Mouse (Mus musculus): ENCODE measurements around the gene Prkce. TPM values are rescaled to one million over a fixed set of nuclear protein-coding genes. Genes with fewer than 3 reads are reported as not detected.

Prkce gene
- polyA plus RNA-seq, 1 experiment from 2014 or later, result 3.1 TPM

DNA sequence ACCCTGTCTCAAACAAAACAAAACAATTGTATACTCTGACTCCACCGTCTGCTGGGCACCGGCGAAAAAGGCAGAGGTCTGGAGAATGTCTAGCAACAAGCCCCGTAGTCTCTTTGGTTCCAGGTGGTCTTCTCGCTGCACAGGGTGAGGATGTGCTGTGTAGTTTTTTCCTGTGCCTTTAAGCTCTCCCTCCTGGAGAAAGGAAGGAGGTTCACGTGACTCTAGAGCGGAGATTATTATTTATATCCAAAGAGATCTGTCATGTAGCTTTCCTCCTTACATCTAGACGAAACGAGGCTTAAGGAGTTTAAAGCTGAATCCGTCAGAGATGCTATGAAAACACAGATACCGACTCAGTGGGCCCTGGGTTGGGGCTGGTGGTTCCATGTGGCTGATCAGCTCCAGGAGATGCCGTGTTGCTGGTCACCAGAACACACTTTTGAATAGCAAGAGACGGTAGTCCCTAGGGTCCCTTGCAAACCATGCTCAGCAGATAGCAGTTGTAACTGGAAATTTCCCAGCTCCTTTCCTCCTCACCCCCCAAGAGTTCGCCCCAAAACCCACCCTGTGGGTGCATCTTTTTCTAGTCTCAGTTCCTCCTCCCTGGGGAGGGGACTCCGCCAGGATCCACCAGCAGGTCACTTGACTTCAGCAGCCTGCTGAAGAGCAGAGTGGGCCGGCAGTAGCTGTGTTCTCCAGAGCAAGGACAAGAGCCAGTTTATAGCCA is 196.9 kb downstream of the Prkce start:
- Histone ChIP-seq H3K36me3 (replicated peaks) (no peaks in the 10 kb centered on the region), H3K27ac (no peak overlapping the region), H3K4me3 (no peak overlapping the region), H3K4me1 (peaks cover 18% of the 10 kb centered on the region), H3K27me3 (ENCODE audit: poor library complexity, severe bottlenecking) (no peaks in the 10 kb centered on the region), H3K9me3 (no peaks in the 10 kb centered on the region)
- WGBS, result 87% methylated on average over 16 of the region's 16 CpGs
- DNase-seq (ENCODE audit: extremely low spot score, low spot score), result no peak

DNA sequence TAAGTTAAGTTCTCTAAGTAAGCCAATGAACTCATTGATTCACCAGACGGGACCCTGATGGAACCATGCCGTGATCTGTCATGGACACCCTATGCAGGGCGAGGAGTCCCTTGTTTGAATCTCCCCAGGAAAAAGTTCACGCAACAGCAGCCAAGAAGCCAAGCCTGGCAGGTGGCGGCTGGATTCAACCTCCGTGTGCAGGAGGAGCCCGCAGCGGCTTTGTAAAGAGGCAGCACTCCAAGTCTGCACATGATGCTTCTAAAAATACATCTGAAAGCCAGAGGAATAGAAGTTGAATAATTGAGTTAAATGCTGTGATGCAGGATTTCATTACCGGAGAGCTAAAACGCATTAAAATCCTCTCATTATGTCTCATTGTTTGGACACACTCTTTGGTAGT is 199.3 kb downstream of the Prkce start:
- no peaks in the 10 kb centered on the region for H3K36me3 ChIP-seq (replicated peaks)
- H3K9me3 ChIP-seq, result no peaks in the 10 kb centered on the region
- peaks cover 35% of the 10 kb centered on the region for H3K4me1 ChIP-seq
- WGBS, result 81% methylated on average over 10 of the region's 10 CpGs
- H3K27ac ChIP-seq, result no peak overlapping the region
- DNase-seq (ENCODE audit: extremely low spot score, low spot score), result no peak
- no peak overlapping the region for H3K4me3 ChIP-seq
- H3K27me3 ChIP-seq (ENCODE audit: poor library complexity, severe bottlenecking), result no peaks in the 10 kb centered on the region

GRCm38 (mm10) chr17:86367676-86368075 is 200.1 kb downstream of the Prkce start:
- no peak overlapping the region for H3K4me3 ChIP-seq
- no peak for DNase-seq (ENCODE audit: extremely low spot score, low spot score)
- 62% methylated on average over 7 of the region's 7 CpGs for WGBS
- H3K36me3 ChIP-seq (replicated peaks), result no peaks in the 10 kb centered on the region
- H3K27me3 ChIP-seq (ENCODE audit: poor library complexity, severe bottlenecking), result no peaks in the 10 kb centered on the region
- peaks cover 35% of the 10 kb centered on the region for H3K4me1 ChIP-seq
- no peaks in the 10 kb centered on the region for H3K9me3 ChIP-seq
- no peak overlapping the region for H3K27ac ChIP-seq

DNA sequence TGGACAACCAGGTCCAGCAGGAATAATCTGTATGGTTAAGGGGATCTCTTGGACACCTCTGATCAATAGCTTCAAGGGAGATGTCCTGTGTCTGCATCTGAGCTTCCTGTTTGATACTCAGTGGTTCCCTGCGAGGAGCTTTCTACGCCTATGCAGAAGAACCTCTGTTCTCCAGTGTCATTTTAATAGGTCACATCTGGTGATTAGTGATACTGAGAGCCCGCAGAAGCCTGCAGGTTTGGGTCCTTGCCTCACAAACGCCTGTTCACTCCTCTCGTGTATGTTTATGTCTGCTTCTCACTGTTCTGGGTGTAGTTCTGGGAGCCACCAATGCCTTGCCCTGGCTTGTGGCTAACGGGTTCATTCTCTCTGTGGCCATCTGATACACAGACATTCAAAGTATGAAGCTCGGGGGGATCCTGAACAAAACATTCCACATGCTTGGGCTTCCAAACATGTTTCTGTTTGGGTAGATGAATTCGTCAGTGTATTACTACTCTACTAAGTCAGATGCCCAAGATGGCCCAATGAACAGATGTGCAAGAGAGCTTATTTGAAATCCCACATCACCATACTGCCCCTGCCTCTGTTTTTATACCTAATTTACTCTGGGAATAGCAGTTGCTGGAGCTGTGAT is 202.6 kb downstream of the Prkce start:
- WGBS, result 78% methylated on average over 8 of the region's 8 CpGs
- H3K36me3 ChIP-seq (replicated peaks), result no peaks in the 10 kb centered on the region
- no peaks in the 10 kb centered on the region for H3K9me3 ChIP-seq
- no peak for DNase-seq (ENCODE audit: extremely low spot score, low spot score)
- H3K4me1 ChIP-seq, result peaks cover 31% of the 10 kb centered on the region
- H3K27me3 ChIP-seq (ENCODE audit: poor library complexity, severe bottlenecking), result no peaks in the 10 kb centered on the region
- H3K4me3 ChIP-seq, result no peak overlapping the region
- H3K27ac ChIP-seq, result no peak overlapping the region

DNA sequence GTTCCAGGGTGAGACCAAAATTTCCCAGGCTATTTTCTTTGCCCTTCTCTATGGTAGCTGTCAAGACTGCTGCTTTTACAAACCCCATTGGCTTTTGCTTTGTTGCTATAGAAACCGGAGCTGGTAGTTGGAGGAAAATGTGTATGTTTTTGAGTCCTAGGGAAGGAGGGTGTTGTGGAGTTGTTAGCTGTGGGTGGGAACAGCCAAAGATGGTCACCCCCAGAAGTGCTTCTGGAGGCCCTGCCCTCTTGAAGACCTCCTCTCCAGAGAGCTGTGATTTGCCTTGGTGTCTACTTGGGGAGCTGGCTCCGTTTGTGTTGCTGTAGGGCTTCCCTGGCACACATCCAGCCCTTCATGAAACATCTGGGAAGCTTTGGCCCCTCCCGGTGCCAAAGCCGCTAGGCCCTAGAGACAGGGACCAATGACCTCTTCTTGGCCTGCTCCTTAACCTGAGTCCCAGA is 203.5 kb downstream of the Prkce start:
- Histone ChIP-seq H3K4me3 (no peak overlapping the region), H3K4me1 (peaks cover 31% of the 10 kb centered on the region), H3K9me3 (no peaks in the 10 kb centered on the region), H3K27ac (no peak overlapping the region), H3K27me3 (ENCODE audit: poor library complexity, severe bottlenecking) (no peaks in the 10 kb centered on the region), H3K36me3 (replicated peaks) (no peaks in the 10 kb centered on the region)
- no peak for DNase-seq (ENCODE audit: extremely low spot score, low spot score)
- 83% methylated on average over 4 of the region's 4 CpGs for whole genome bisulfite sequencing

DNA sequence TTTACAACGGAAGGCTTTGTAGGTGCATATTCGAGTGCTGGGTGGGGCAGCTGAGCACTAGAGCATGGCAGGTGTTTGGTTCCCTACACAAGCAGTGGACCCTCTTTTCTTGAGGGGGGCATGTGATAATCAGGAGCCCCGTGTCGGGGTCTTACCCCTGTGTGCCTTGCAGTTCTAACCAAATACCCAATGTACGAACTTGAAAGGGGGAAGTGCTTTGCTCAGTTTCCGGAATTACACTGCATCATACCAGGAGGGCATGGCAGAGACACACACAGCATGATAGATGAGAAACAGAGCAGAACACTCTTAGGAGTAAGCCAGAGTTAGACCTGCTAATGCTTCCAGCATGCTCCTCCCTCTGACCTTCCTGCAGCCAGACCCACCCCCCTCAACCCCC is 208.8 kb downstream of the Prkce start:
- Histone ChIP-seq H3K27me3 (ENCODE audit: poor library complexity, severe bottlenecking) (no peaks in the 10 kb centered on the region), H3K36me3 (replicated peaks) (no peaks in the 10 kb centered on the region), H3K9me3 (no peaks in the 10 kb centered on the region), H3K4me1 (peaks cover 31% of the 10 kb centered on the region), H3K27ac (peak overlapping the region; percentile 25; the same call in 1 of the 2 replicates), H3K4me3 (no peak overlapping the region)
- DNase-seq (ENCODE audit: extremely low spot score, low spot score), result no peak
- WGBS, result 91% methylated on average over 6 of the region's 6 CpGs

- Histone ChIP-seq H3K4me1 (peaks cover 38% of the 10 kb centered on the region), H3K9me3 (no peaks in the 10 kb centered on the region), H3K27ac (no peak overlapping the region), H3K4me3 (no peak overlapping the region), H3K27me3 (ENCODE audit: poor library complexity, severe bottlenecking) (no peaks in the 10 kb centered on the region), H3K36me3 (replicated peaks) (no peaks in the 10 kb centered on the region)
- WGBS, result 90% methylated on average over 9 of the region's 9 CpGs
- no peak for DNase-seq (ENCODE audit: extremely low spot score, low spot score)
These were observed 210.3 kb downstream of the Prkce start for GRCm38 (mm10) chr17:86377863-86378262.

- no peaks in the 10 kb centered on the region for H3K9me3 ChIP-seq
- no peaks in the 10 kb centered on the region for H3K36me3 ChIP-seq (replicated peaks)
- DNase-seq (ENCODE audit: extremely low spot score, low spot score), result no peak
- WGBS, result 84% methylated on average over 11 of the region's 11 CpGs
- H3K27ac ChIP-seq, result no peak overlapping the region
- peaks cover 45% of the 10 kb centered on the region for H3K4me1 ChIP-seq
- no peaks in the 10 kb centered on the region for H3K27me3 ChIP-seq (ENCODE audit: poor library complexity, severe bottlenecking)
- H3K4me3 ChIP-seq, result no peak overlapping the region
These were observed 211.0 kb downstream of the Prkce start for GRCm38 (mm10) chr17:86378611-86379010.

DNA sequence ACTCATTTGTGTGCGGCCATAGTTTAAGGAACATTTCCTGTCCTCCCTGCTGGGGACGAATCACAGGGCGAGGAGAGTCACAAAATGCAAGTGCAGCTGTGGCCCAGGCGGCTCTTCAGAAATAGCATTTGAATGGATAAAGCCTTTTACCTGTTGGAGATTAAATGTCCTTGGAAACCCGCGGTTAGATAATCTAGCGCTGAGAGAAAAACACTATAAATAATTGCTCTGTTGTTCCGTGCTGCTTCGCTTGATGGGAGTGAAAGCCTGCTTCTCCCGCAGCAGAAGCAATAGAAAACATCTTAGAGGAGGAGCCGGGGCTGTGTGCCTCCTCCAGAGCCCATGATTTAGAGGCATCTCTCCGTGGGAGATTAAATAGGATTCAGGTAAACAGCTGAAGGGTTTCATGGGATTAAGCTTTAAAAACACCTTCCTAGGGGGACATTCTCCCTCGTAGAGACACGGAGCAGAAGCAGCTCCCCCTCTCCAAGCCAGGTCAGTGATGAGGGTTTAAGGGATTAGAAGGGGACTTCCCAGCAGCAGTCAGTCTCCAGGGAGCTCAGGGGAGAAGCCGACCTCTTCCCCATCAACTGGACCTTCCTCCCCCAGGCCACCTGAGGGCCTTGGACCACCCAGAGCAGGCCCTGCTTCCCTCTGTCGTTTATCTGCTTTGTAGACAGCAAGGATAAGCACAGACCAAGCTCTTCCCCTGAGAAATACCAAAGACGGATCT is 212.0 kb downstream of the Prkce start:
- H3K27ac ChIP-seq, result 0 out of 2 replicates have a peak overlapping the region, but pooled peaks have one; percentile 17
- H3K9me3 ChIP-seq, result no peaks in the 10 kb centered on the region
- no peaks in the 10 kb centered on the region for H3K36me3 ChIP-seq (replicated peaks)
- no peaks in the 10 kb centered on the region for H3K27me3 ChIP-seq (ENCODE audit: poor library complexity, severe bottlenecking)
- no peak for DNase-seq (ENCODE audit: extremely low spot score, low spot score)
- H3K4me3 ChIP-seq, result no peak overlapping the region
- peaks cover 51% of the 10 kb centered on the region for H3K4me1 ChIP-seq
- WGBS, result 8% methylated on average over 17 of the region's 17 CpGs

DNA sequence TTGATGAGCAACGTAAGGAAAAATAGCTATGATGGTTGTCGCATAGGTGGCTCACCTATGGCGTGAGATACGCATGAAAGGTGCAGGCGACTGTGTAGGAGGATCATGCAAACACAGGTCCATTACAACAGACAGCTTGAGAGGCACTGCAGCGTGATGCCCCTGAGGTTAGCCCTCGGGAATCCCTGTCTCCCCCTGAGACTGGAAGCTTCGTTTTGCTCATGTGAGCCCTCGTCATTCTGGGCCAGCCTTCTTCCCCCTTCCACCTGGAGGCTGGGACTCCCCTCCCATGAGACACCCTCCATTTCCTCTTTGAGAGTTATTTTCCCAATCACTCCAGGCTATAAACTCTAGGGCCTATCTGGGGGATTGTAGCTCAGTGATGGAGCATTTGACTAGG is 213.9 kb downstream of the Prkce start:
- WGBS, result 90% methylated on average over 9 of the region's 9 CpGs
- peaks cover 51% of the 10 kb centered on the region for H3K4me1 ChIP-seq
- DNase-seq (ENCODE audit: extremely low spot score, low spot score), result no peak

GRCm38 (mm10) chr17:86382885-86383284 is 215.3 kb downstream of the Prkce start:
- Histone ChIP-seq H3K4me1 (peaks cover 50% of the 10 kb centered on the region), H3K36me3 (replicated peaks) (no peaks in the 10 kb centered on the region), H3K27ac (peak overlapping the region; percentile 35; the same call in 1 of the 2 replicates), H3K9me3 (no peaks in the 10 kb centered on the region), H3K4me3 (no peak overlapping the region), H3K27me3 (ENCODE audit: poor library complexity, severe bottlenecking) (no peaks in the 10 kb centered on the region)
- no peak for DNase-seq (ENCODE audit: extremely low spot score, low spot score)
- 18% methylated on average over 2 of the region's 2 CpGs for WGBS

More for the DNA sequence above, 213.9 kb downstream of the Prkce start:
- H3K4me3 ChIP-seq, result no peak overlapping the region
- no peak overlapping the region for H3K27ac ChIP-seq
- H3K36me3 ChIP-seq (replicated peaks), result no peaks in the 10 kb centered on the region
- no peaks in the 10 kb centered on the region for H3K9me3 ChIP-seq
- H3K27me3 ChIP-seq (ENCODE audit: poor library complexity, severe bottlenecking), result no peaks in the 10 kb centered on the region

DNA sequence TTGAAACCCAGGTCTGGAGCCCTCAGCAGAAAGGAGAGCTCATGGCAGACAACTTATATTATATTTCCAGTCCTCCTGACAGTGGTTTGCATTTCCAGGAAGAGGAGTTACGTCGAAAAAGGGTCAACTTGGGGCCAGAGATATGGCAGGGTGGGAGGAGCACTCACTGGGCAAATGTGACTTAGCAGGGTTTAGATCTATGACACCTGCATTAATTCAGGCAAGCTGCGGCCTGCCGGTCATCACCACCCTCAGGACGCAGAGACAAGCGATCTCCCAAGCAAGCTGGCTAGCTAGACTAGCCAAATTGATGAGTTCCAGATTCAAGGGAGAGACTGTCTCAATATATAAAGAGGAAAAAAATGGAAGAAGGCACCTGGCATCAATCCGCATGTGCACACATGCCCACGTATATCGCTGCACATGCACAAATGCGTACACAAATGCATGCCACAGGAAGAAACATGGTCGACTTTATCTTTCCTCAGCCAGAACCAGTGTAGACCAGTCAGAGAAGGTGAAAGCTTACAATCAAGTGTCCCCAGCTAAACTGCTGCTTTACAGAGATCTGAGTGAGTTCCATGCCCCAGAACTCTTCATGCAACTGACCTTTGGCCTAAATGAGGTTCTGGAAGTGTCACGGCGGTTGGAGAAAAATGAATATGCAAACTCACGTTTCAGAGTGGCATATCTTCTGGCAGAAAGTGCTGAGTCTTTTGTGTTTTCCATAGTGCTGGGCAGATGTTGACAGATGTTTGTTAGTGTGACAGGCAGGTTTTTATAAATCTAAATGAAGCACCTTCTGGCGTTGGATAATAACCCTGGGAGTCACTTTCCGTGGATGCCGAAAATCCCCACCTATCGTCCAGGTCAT is 216.4 kb downstream of the Prkce start:
- Histone ChIP-seq H3K4me3 (no peak overlapping the region), H3K27me3 (ENCODE audit: poor library complexity, severe bottlenecking) (no peaks in the 10 kb centered on the region), H3K9me3 (no peaks in the 10 kb centered on the region), H3K4me1 (peaks cover 39% of the 10 kb centered on the region), H3K36me3 (replicated peaks) (no peaks in the 10 kb centered on the region), H3K27ac (0 out of 2 replicates have a peak overlapping the region, but pooled peaks have one; percentile 30)
- no peak for DNase-seq (ENCODE audit: extremely low spot score, low spot score)
- whole genome bisulfite sequencing, result 80% methylated on average over 18 of the region's 18 CpGs
